Mouse (Mus musculus): ENCODE measurements around the gene Fkbpl. TPM values are rescaled to one million over a fixed set of nuclear protein-coding genes. Genes with fewer than 3 reads are reported as not detected.

The Fkbpl gene
- total and polyA plus RNA-seq, 2 experiments from 2014 or later: 7.1 to 12.3 TPM

GRCm38 (mm10) chr17:34627093-34627942 is 17.2 kb upstream of the Fkbpl start:
- Histone ChIP-seq H3K4me3 (ENCODE audit: low read depth, low read length) (peak overlapping the region; percentile 69), H3K9me3 (replicated peaks; ENCODE audit: control insufficient read depth, low read length) (no peaks in the 10 kb centered on the region), H3K36me3 (replicated peaks; ENCODE audit: control insufficient read depth, insufficient read depth, low read length) (peaks cover 28% of the 10 kb centered on the region), H3K27me3 (ENCODE audit: control insufficient read depth, insufficient read depth, low read length) (peaks cover 34% of the 10 kb centered on the region), H3K9ac (replicated peaks; ENCODE audit: low read depth, low read length) (peak overlapping the region; percentile 59), H3K27ac (ENCODE audit: low read depth) (peak overlapping the region; percentile 96), H3K4me2 (ENCODE audit: low read depth, low read length) (peak overlapping the region; percentile 85), H3K4me1 (ENCODE audit: control insufficient read depth, insufficient read depth) (peaks cover 16% of the 10 kb centered on the region)
- TF ChIP-seq CTCF (IDR thresholded peaks at IDR 0.05; ENCODE audit: low read depth) (no peak), EP300 (IDR thresholded peaks at IDR 0.05; ENCODE audit: low read depth) (0 out of 2 replicates have a peak, but pooled peaks have one; percentile 57)
- under 1% methylated on average over 44 of the region's 45 CpGs for WGBS
- peak; percentile 87 for ATAC-seq (ENCODE audit: insufficient read depth, low read depth)
- DNase-seq (ENCODE audit: low spot score): peak; percentile 95

- Histone ChIP-seq H3K27me3 (ENCODE audit: control insufficient read depth, insufficient read depth, low read length) (peaks cover 41% of the 10 kb centered on the region), H3K4me1 (ENCODE audit: control insufficient read depth, insufficient read depth) (peaks cover 16% of the 10 kb centered on the region), H3K27ac (ENCODE audit: low read depth) (peak within 1 kb of the TSS; percentile 96), H3K4me3 (ENCODE audit: low read depth, low read length) (peak within 1 kb of the TSS; percentile 69), H3K9ac (replicated peaks; ENCODE audit: low read depth, low read length) (peak within 1 kb of the TSS; percentile 59), H3K4me2 (ENCODE audit: low read depth, low read length) (peak within 1 kb of the TSS; percentile 85), H3K36me3 (replicated peaks; ENCODE audit: control insufficient read depth, insufficient read depth, low read length) (peaks cover 20% of the 10 kb centered on the region), H3K9me3 (replicated peaks; ENCODE audit: control insufficient read depth, low read length) (no peaks in the 10 kb centered on the region)
- ATAC-seq (ENCODE audit: insufficient read depth, low read depth) (peak; percentile 22; the same call in 1 of the 2 replicates), DNase-seq (ENCODE audit: low spot score) (no peak)
- 4% methylated on average over 29 of the region's 29 CpGs for WGBS
- TF ChIP-seq CTCF (IDR thresholded peaks at IDR 0.05; ENCODE audit: low read depth) (no peak), EP300 (IDR thresholded peaks at IDR 0.05; ENCODE audit: low read depth) (no peak)
Observed at GRCm38 (mm10) chr17:34627943-34628643, 16.5 kb upstream of the Fkbpl start, which contains the start of gene Ppt2. TSS of gene Ppt2 (minus strand) at chr17:34628510.

GRCm38 (mm10) chr17:34628644-34628967 is 16.0 kb upstream of the Fkbpl start:
- DNase-seq (ENCODE audit: low spot score) (no peak), ATAC-seq (ENCODE audit: insufficient read depth, low read depth) (no peak)
- Histone ChIP-seq H3K4me2 (ENCODE audit: low read depth, low read length) (peak overlapping the region; percentile 85), H3K9ac (replicated peaks; ENCODE audit: low read depth, low read length) (peak overlapping the region; percentile 59), H3K4me3 (ENCODE audit: low read depth, low read length) (peak overlapping the region; percentile 69), H3K27me3 (ENCODE audit: control insufficient read depth, insufficient read depth, low read length) (peaks cover 45% of the 10 kb centered on the region), H3K9me3 (replicated peaks; ENCODE audit: control insufficient read depth, low read length) (no peaks in the 10 kb centered on the region), H3K27ac (ENCODE audit: low read depth) (peak overlapping the region; percentile 96; the same call in 1 of the 2 replicates), H3K36me3 (replicated peaks; ENCODE audit: control insufficient read depth, insufficient read depth, low read length) (peaks cover 15% of the 10 kb centered on the region), H3K4me1 (ENCODE audit: control insufficient read depth, insufficient read depth) (peaks cover 16% of the 10 kb centered on the region)
- WGBS: 52% methylated on average over 5 of the region's 5 CpGs
- TF ChIP-seq CTCF (IDR thresholded peaks at IDR 0.05; ENCODE audit: low read depth) (no peak), EP300 (IDR thresholded peaks at IDR 0.05; ENCODE audit: low read depth) (no peak)

GRCm38 (mm10) chr17:34629221-34629751 is 15.3 kb upstream of the Fkbpl start, which contains the start of gene Prrt1:
TSS of gene Prrt1 (plus strand) at chr17:34629533.
- Histone ChIP-seq H3K4me2 (ENCODE audit: low read depth, low read length) (peak within 1 kb of the TSS; percentile 85), H3K27me3 (ENCODE audit: control insufficient read depth, insufficient read depth, low read length) (peaks cover 50% of the 10 kb centered on the region), H3K36me3 (replicated peaks; ENCODE audit: control insufficient read depth, insufficient read depth, low read length) (peaks cover 9% of the 10 kb centered on the region), H3K9me3 (replicated peaks; ENCODE audit: control insufficient read depth, low read length) (no peaks in the 10 kb centered on the region), H3K27ac (ENCODE audit: low read depth) (peak within 1 kb of the TSS; percentile 96), H3K4me1 (ENCODE audit: control insufficient read depth, insufficient read depth) (peaks cover 16% of the 10 kb centered on the region), H3K9ac (replicated peaks; ENCODE audit: low read depth, low read length) (peak within 1 kb of the TSS; percentile 59), H3K4me3 (ENCODE audit: low read depth, low read length) (peak within 1 kb of the TSS; percentile 69)
- TF ChIP-seq CTCF (IDR thresholded peaks at IDR 0.05; ENCODE audit: low read depth) (no peak), EP300 (IDR thresholded peaks at IDR 0.05; ENCODE audit: low read depth) (no peak)
- DNase-seq (ENCODE audit: low spot score) (peak; percentile 20), ATAC-seq (ENCODE audit: insufficient read depth, low read depth) (no peak)
- 14% methylated on average over 16 of the region's 16 CpGs for WGBS

- Histone ChIP-seq H3K4me1 (ENCODE audit: control insufficient read depth, insufficient read depth) (peaks cover 16% of the 10 kb centered on the region), H3K27me3 (ENCODE audit: control insufficient read depth, insufficient read depth, low read length) (peaks cover 50% of the 10 kb centered on the region), H3K9ac (replicated peaks; ENCODE audit: low read depth, low read length) (no peak overlapping the region), H3K4me3 (ENCODE audit: low read depth, low read length) (peak overlapping the region; percentile 37), H3K36me3 (replicated peaks; ENCODE audit: control insufficient read depth, insufficient read depth, low read length) (peaks cover 8% of the 10 kb centered on the region), H3K4me2 (ENCODE audit: low read depth, low read length) (peak overlapping the region; percentile 85), H3K27ac (ENCODE audit: low read depth) (peak overlapping the region; percentile 36; the same call in 1 of the 2 replicates), H3K9me3 (replicated peaks; ENCODE audit: control insufficient read depth, low read length) (no peaks in the 10 kb centered on the region)
- TF ChIP-seq EP300 (IDR thresholded peaks at IDR 0.05; ENCODE audit: low read depth) (no peak), CTCF (IDR thresholded peaks at IDR 0.05; ENCODE audit: low read depth) (no peak)
- DNase-seq (ENCODE audit: low spot score) (no peak), ATAC-seq (ENCODE audit: insufficient read depth, low read depth) (no peak)
- WGBS: 30% methylated on average over 12 of the region's 12 CpGs
Observed at GRCm38 (mm10) chr17:34629796-34630603, 14.6 kb upstream of the Fkbpl start.
